Mouse (Mus musculus): Measurements from ENCODE around the gene Olfr724.
"Not testable (repeated sequence)": the region's sequence is repeated elsewhere in the genome, so short reads cannot be mapped to it uniquely, and the experiment has no call there.

Olfr724 gene

GRCm38 (mm10) chr14:49963174-49963573, at the start of gene Olfr724:
Gene Olfr724 (minus strand): TSS chr14:49963274.
- not testable (repeated sequence) for DNase-seq

- DNase-seq, result no peak
Observed at GRCm38 (mm10) chr14:49955890-49956289, 7.2 kb downstream of the Olfr724 start.

- DNase-seq, result not testable (repeated sequence)
Observed at GRCm38 (mm10) chr14:49931687-49932086, 31.4 kb downstream of the Olfr724 start, which contains the start of gene Olfr723. Gene Olfr723 (minus strand): TSS chr14:49931787.
